Mouse (Mus musculus) megakaryocyte, embryonic 14.5 days (primary cell): ENCODE results near the gene Igsf9.

Experiments
- FLI1 ChIP-seq: IDR thresholded peaks from 2 replicates; pipeline ENCODE4 v1.6.1; 2012; ENCODE audit warnings: low read length, inconsistent platforms, mixed read lengths
- GATA1 ChIP-seq: IDR thresholded peaks from 3 replicates; pipeline ENCODE4 v1.6.1; 2012; ENCODE audit warnings: mixed read lengths, low read length, inconsistent platforms, borderline replicate concordance

- TF ChIP-seq GATA1 (no peak), FLI1 (no peak)
Measured at GRCm38 (mm10) chr1:172522524-172522923, 40.9 kb downstream of the Igsf9 start.
